8 mouse cellular contexts compared by ENCODE assay signal in genomic region chr6:146077124-146077889, GRCm38 (mm10).
DNase-seq lines count a peak whose midpoint lies in the region; ATAC-seq and TF ChIP-seq lines count a peak whose summit lies in the region.

No protein-coding gene starts in this region.

- H3K9ac ChIP-seq in kidney, postnatal 0 days (ENCODE audit: low read depth, low read length), result no peak overlapping the region

- no peaks in the 10 kb centered on the region for H3K4me1 ChIP-seq in kidney, postnatal 0 days (replicated peaks; ENCODE audit: insufficient read depth, low read length)

- WGBS in kidney, postnatal 0 days, result 66% methylated on average over 11 of the region's 11 CpGs

- no peak overlapping the region for H3K27ac ChIP-seq in kidney, postnatal 0 days

- H3K27me3 ChIP-seq in kidney, postnatal 0 days (ENCODE audit: insufficient read depth, low read length), result no peaks in the 10 kb centered on the region

- H3K4me2 ChIP-seq in kidney, postnatal 0 days (ENCODE audit: low read length), result no peak overlapping the region

- H3K9me3 ChIP-seq in kidney, postnatal 0 days (replicated peaks; ENCODE audit: low read length), result no peaks in the 10 kb centered on the region

- DNase-seq in kidney, postnatal 0 days (ENCODE audit: low spot score), result peak; percentile 9
- DNase-seq in kidney, adult 8-10 months, result no peak
- peak; percentile 29 for DNase-seq in NIH3T3 (ENCODE audit: low read depth)
- DNase-seq in ovary, adult 18-20 months (ENCODE audit: low spot score), result no peak
- DNase-seq in cerebellum, postnatal 4 days (ENCODE audit: low spot score in 2 of 2), result no peak
- no peak for DNase-seq in neural tube, embryonic 10.5 days (ENCODE audit: extremely low spot score, low spot score)

- H3K36me3 ChIP-seq in kidney, postnatal 0 days (ENCODE audit: insufficient read depth, low read length), result no peaks in the 10 kb centered on the region

- no peak overlapping the region for H3K4me3 ChIP-seq in kidney, postnatal 0 days (replicated peaks; ENCODE audit: low read depth, low read length)

- peak; percentile 46 for TF ChIP-seq CTCF in kidney, postnatal 0 days (IDR thresholded peaks at IDR 0.05; ENCODE audit: low read depth)

- ATAC-seq in kidney, postnatal 0 days (replicated peaks; ENCODE audit: low FRiP score, low read depth), result no peak
- peak; percentile 25 to 40 for ATAC-seq in hematopoietic stem cell, adult 5-6 weeks (replicated peaks in 1 of 2; ENCODE audit: insufficient read depth in 1 of 2, low FRiP score in 2 of 2, low TSS enrichment in 1 of 2, low read depth in 1 of 2, poor library complexity in 2 of 2, severe bottlenecking in 2 of 2)
- ATAC-seq in monocyte, adult 5-6 weeks (replicated peaks; ENCODE audit: insufficient number of reproducible peaks, low FRiP score, low TSS enrichment, poor library complexity, severe bottlenecking), result 0 out of 2 replicates have a peak, but pooled peaks have one; percentile 21

Comparison
In these comparisons a context has a peak if more than half of its experiments do, and no peak if none do; other contexts are left out.
1. DNase-seq: peak in kidney, postnatal 0 days (single experiment) and NIH3T3 (single experiment); none in kidney, adult 8-10 months (0 of 2), ovary, adult 18-20 months (single experiment), cerebellum, postnatal 4 days (0 of 2) and neural tube, embryonic 10.5 days (single experiment).